Mouse (Mus musculus) liver, adult 2 months (tissue): ENCODE results near the gene Atf4. TPM values are rescaled to one million over a fixed set of nuclear protein-coding genes. Genes with fewer than 3 reads are reported as not detected.

ENCODE experiments used
- DNase-seq: peaks from one replicate; pipeline ENCODE4 v3.0.0-alpha.2; 2011; ENCODE audit warnings: low read depth, low spot score; ENCODE audit errors: extremely low read depth
- H3K27ac ChIP-seq: fragments of 200-500 bp; replicated peaks from 2 replicates; pipeline ENCODE4 v1.5.1; 2012; ENCODE audit warnings: low read depth, mild to moderate bottlenecking, control low read depth, inconsistent platforms, low read length; ENCODE audit not compliant: insufficient read depth
- H3K27me3 ChIP-seq: fragments of 200-500 bp; 2 replicates; pipeline ENCODE4 v1.6.1; 2012; ENCODE audit warnings: mild to moderate bottlenecking, moderate library complexity, low read length, inconsistent platforms; ENCODE audit not compliant: control insufficient read depth, insufficient read depth
- H3K36me3 ChIP-seq: fragments of 200-500 bp; 2 replicates; pipeline ENCODE4 v1.6.1; 2012; ENCODE audit warnings: low read length, inconsistent platforms; ENCODE audit not compliant: control insufficient read depth, insufficient read depth
- H3K4me1 ChIP-seq: fragments of 200-500 bp; 2 replicates; pipeline ENCODE4 v1.6.1; 2011; ENCODE audit warnings: low read length; ENCODE audit not compliant: control insufficient read depth, insufficient read depth
- H3K4me3 ChIP-seq: fragments of 200-500 bp; 2 replicates; pipeline ENCODE4 v1.5.1; 2011; ENCODE audit warnings: low read depth, mild to moderate bottlenecking, control low read depth, low read length, moderate library complexity; ENCODE audit not compliant: insufficient read depth
- H3K79me2 ChIP-seq: fragments of 200-500 bp; 2 replicates; pipeline ENCODE4 v1.6.1; 2012; ENCODE audit warnings: inconsistent platforms, mild to moderate bottlenecking, low read length, moderate library complexity; ENCODE audit not compliant: control insufficient read depth, insufficient read depth
- H3K9ac ChIP-seq: fragments of 200-500 bp; 2 replicates; pipeline ENCODE4 v1.6.1; 2012; ENCODE audit warnings: low read depth, mild to moderate bottlenecking, control low read depth, inconsistent platforms, low read length
- CTCF ChIP-seq: fragments of 200-500 bp; IDR thresholded peaks from 2 replicates; pipeline ENCODE4 v1.5.1; 2011; ENCODE audit warnings: low read depth, low read length, control low read depth
- POLR2A ChIP-seq: fragments of 200-500 bp; IDR thresholded peaks from 2 replicates; pipeline ENCODE4 v1.6.1; 2011; ENCODE audit warnings: low read length, control low read depth; ENCODE audit not compliant: insufficient read depth; ENCODE audit errors: extremely low read depth
- WGBS: fragments of 180-500 bp; shearing (Covaris S2); methylation state at CpG from one replicate; pipeline ENCODE4 v1.1.7; 2018; 5-methylcytosine and 5-hydroxymethylcytosine counted together
- polyA plus RNA-seq: library from polyadenylated mRNA; depleted of rRNA; stranded (reverse); fragments of >200 nt; gene quantifications from 2 replicates; pipeline ENCODE4 v1.2.3, GENCODE M21; 2012
- total RNA-seq: library from RNA; depleted of rRNA; stranded (reverse); fragments of >200 nt; gene quantifications from 2 replicates; pipeline ENCODE4 v1.2.3, GENCODE M21; 2014

Gene Atf4
- total and polyA plus RNA-seq, 2 experiments, result 50.0 to 130 TPM

DNA sequence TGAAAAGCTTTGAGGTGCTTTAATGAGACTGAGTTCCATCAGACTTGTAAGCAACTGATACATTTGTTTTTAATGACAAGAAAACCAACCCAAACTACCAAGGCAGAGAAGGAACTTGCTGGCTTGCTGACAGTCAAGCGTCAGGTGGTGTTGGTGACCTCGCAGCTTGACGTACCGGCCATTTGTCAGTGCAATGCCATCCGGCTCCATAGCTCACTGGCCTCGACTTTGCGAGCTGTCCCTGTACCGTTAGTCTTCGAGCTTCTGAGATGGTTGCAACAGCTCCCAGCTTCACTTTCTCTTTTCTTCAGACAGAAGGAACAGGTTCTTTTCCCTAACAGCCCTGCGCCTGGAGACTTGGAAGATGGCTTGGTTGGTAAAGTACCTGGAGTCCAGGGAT is 37.5 kb upstream of the Atf4 start:
- no peak for DNase-seq
- WGBS, result 88% methylated on average over 10 of the region's 10 CpGs

DNA sequence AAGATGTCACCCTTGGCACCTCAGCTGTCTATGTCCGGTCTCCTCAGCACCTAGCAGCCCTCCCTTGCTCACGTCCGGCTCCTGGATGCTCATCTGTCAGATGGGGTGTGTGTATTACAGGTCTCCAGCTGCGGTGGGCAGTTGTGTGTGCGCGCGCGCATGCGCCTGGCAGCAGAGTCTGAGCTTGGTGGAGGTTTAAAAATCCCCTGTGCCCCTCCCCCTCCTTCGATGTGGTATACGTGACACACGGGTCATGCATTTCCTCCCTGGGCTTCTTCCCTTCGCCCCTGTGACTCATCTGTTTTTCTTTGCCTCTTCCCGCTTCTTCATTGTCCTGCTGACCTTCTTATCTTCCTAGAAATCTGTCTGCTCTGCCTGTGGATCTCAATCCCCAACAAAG is 35.8 kb upstream of the Atf4 start:
- DNase-seq, result no peak
- Histone ChIP-seq H3K36me3 (no peaks in the 10 kb centered on the region), H3K27ac (no peak overlapping the region), H3K4me3 (no peak overlapping the region; the same call in 1 of the 2 replicates), H3K79me2 (no peaks in the 10 kb centered on the region), H3K9ac (no peak overlapping the region), H3K4me1 (no peaks in the 10 kb centered on the region; the same call in 1 of the 2 replicates), H3K27me3 (no peaks in the 10 kb centered on the region)
- 48% methylated on average over 14 of the region's 14 CpGs for WGBS
- TF ChIP-seq CTCF (no peak), POLR2A (no peak)

More for the DNA sequence above, 37.5 kb upstream of the Atf4 start:
- Histone ChIP-seq H3K9ac (no peak overlapping the region), H3K4me1 (no peaks in the 10 kb centered on the region; the same call in 1 of the 2 replicates), H3K36me3 (no peaks in the 10 kb centered on the region), H3K4me3 (no peak overlapping the region), H3K27me3 (no peaks in the 10 kb centered on the region), H3K27ac (no peak overlapping the region), H3K79me2 (no peaks in the 10 kb centered on the region)
- TF ChIP-seq POLR2A (no peak), CTCF (no peak)

DNA sequence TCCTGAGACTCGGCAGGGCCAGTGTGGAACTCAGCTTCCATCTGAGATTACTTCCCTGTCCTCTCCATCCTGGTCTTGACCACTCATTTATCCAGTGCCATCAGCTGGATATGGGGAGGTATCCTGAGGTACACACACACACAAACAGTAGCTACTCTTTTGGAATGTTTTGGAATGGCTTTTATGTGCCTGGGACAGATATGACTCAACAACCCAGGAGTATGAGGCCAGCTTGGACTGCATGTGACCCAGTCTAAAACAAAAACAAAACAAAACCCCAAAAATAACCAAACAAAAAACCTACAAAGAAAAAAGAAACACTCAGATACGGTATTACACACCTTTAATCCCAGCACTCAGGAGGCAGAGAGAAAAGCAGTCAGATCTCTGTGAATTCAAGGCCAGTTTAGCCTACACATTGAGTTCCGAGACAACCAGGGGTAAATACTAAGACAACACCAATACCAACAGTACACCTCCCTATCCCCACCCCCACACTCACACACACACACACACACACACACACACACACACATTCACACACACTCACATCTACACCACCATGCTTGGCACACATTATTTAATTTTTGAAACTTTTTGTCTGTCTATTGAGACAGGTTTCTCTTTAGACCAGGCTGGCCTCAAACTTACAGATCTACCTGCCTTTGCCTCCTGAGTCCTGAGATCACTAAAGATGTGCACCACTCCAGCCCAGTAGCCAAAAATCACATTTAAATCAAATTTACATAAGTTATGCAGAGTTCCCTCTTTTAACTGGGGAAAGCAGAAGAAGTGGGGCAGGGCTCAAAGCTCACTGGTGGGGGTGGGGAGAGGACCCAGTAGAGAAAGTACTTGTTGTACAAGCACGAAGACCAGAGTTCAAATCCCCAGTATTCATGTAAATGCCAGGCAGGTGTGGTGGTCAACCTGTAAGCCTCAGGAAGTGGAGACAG is 35.0 kb upstream of the Atf4 start:
- TF ChIP-seq POLR2A, result no peak
- TF ChIP-seq CTCF, result no peak
- Histone ChIP-seq H3K79me2 (no peaks in the 10 kb centered on the region), H3K4me3 (no peak overlapping the region), H3K27ac (no peak overlapping the region), H3K4me1 (no peaks in the 10 kb centered on the region; the same call in 1 of the 2 replicates), H3K36me3 (no peaks in the 10 kb centered on the region), H3K9ac (no peak overlapping the region), H3K27me3 (no peaks in the 10 kb centered on the region)
- DNase-seq, result no peak
- WGBS, result 60% methylated on average over 4 of the region's 4 CpGs

DNA sequence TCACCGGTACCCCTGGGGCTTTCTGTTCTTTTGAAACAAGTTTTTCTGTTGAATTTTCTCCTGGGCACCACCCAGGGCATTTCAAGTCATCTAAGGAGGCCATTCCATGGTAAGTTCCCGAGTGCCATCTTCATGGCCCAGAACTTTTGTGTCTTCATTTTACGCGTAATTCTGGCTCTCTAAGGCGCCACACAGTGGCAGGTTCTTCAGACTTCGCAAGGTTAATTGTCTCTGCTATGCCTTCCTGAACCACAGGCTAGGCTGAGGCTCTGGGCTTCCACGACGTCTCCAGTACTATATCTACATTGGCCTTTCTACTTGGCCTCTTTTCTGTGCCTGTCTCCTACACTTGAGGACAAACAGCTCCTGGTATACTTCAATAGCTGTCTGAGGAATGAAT is 34.0 kb upstream of the Atf4 start:
- no peaks in the 10 kb centered on the region for H3K36me3 ChIP-seq
- WGBS, result 78% methylated on average over 8 of the region's 8 CpGs
- no peaks in the 10 kb centered on the region for H3K27me3 ChIP-seq
- no peaks in the 10 kb centered on the region for H3K79me2 ChIP-seq
- H3K27ac ChIP-seq, result no peak overlapping the region
- H3K9ac ChIP-seq, result no peak overlapping the region
- no peaks in the 10 kb centered on the region; the same call in 1 of the 2 replicates for H3K4me1 ChIP-seq
- no peak overlapping the region for H3K4me3 ChIP-seq
- DNase-seq, result no peak
- TF ChIP-seq CTCF (no peak), POLR2A (no peak)

- Histone ChIP-seq H3K27me3 (no peaks in the 10 kb centered on the region), H3K9ac (no peak overlapping the region), H3K79me2 (no peaks in the 10 kb centered on the region), H3K4me3 (no peak overlapping the region), H3K27ac (no peak overlapping the region), H3K36me3 (no peaks in the 10 kb centered on the region), H3K4me1 (no peaks in the 10 kb centered on the region; the same call in 1 of the 2 replicates)
- 90% methylated on average over 7 of the region's 7 CpGs for WGBS
- no peak for DNase-seq
- TF ChIP-seq CTCF (no peak), POLR2A (no peak)
These were observed 31.2 kb upstream of the Atf4 start for GRCm38 (mm10) chr15:80223751-80224150.

DNA sequence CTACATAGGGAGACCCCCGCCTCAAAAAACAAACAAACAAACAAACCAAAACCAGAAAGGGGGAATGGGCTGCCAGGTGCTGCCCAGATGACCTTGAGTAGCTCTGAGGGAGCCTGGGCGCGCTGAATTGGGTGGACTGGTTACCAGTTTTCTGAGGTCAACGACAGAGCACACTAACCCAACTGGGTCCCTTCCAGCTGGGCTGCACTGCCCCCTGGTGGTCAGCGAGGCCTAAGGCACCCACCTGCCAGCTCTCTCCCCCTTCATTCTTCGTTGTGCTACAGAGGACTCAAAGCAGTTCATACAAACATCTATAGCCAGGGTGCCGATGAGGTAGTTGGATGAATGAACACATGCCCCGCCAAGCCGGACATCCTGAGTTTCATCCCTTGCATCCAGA is 29.8 kb upstream of the Atf4 start:
- Histone ChIP-seq H3K27me3 (no peaks in the 10 kb centered on the region), H3K27ac (no peak overlapping the region), H3K4me3 (no peak overlapping the region), H3K4me1 (no peaks in the 10 kb centered on the region), H3K9ac (no peak overlapping the region), H3K36me3 (no peaks in the 10 kb centered on the region), H3K79me2 (no peaks in the 10 kb centered on the region)
- TF ChIP-seq POLR2A (no peak), CTCF (peak; percentile 97)
- WGBS, result 14% methylated on average over 9 of the region's 9 CpGs
- DNase-seq, result peak; percentile 40
